Mouse (Mus musculus): ENCODE data around the gene Ybx1.

DNA sequence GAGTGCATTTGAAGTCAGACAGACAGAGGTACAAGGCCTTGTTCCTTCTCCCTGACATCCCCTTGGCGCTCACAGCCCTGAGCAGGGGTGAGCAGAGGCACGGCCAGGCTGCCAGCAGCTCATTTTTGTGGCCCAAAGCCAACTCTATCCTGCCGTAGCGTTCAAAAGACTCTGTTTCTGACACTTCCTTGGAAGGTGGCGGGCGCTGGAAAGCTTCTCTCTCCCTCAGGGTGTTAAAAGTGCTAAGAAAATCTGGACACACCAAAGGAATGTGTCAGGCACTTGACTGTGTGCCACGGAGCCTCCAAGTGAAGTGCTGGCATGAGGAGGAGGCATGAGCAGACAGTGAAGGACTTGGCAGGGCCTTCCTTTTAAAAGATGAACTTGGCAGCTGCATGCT, 48.8 kb downstream of the Ybx1 start:
- no peak for TF ChIP-seq CTCF (IDR thresholded peaks at IDR 0.05; ENCODE audit: low read depth, low read length)
- TF ChIP-seq EP300 (IDR thresholded peaks at IDR 0.05; ENCODE audit: insufficient read depth, low read depth, low read length), result no peak

Data from ES-Bruce4 (cell line).